Mouse (Mus musculus): Measurements from ENCODE around the gene Ctxn1. TPM values are rescaled to one million over a fixed set of nuclear protein-coding genes. Genes with fewer than 3 reads are reported as not detected.
A peak's percentile ranks its signal among the peaks of the same experiment; 100 is the strongest.

The Ctxn1 gene
- total RNA-seq, 2 experiments from 2014 or later = 0.75 to 1.1 TPM

DNA sequence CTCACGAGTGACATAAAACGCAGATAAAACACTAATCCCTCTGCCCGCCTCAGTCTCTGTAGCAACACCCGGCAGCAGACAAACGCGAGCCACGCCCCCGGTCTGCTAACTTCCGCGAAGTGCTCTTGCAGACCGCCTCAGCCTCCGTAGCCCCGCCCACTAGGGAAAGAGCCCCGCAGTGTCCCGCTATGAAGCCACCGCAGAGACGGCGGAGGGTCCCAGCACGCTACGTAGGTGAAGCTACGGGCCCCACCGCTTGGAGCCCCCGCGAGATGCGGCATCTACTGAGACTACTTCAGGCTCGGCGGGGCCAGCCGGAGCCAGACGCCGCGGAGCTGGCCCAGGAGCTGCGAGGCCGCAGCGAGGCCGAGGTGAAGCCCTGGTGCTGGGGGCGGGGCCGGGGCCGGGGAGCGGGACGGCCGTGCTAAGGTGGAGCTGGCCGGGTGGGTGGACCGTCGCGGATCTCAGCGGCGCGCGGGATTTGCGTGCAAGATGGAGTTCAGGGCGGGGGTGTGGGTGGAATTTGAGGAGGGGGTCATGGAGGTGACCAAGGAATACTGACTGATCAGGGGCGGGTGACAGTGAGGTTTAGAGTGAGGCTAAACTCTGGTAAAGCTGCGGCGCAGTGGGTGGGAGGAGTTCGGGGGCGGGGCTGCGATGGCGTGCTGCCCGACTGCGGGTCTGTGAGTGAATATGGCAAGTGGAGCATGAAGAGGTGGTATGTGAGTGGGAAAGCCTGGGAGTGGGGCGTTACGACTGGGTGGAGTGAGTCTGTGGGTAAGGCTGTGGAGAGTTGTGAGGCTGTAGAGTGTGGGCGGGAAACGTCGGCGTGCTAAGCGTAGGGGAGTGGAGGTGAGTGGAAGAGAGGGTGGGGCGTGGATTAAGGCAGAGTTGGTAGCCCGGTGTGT is 5.9 kb downstream of the Ctxn1 start, which contains the start of gene Snapc2:
Snapc2 (plus strand) TSS at position 147 of the 908 bp plus-strand sequence.
- DNase-seq (ENCODE audit: low spot score) = peak; percentile 89
- intact Hi-C loops (cut with DNase I) = loop anchor here (2.0 to 10.0 kb wide), 4 partner anchors 14 to 422 kb away; partner anchors contain the start of genes Gm49320 and Map2k7

DNA sequence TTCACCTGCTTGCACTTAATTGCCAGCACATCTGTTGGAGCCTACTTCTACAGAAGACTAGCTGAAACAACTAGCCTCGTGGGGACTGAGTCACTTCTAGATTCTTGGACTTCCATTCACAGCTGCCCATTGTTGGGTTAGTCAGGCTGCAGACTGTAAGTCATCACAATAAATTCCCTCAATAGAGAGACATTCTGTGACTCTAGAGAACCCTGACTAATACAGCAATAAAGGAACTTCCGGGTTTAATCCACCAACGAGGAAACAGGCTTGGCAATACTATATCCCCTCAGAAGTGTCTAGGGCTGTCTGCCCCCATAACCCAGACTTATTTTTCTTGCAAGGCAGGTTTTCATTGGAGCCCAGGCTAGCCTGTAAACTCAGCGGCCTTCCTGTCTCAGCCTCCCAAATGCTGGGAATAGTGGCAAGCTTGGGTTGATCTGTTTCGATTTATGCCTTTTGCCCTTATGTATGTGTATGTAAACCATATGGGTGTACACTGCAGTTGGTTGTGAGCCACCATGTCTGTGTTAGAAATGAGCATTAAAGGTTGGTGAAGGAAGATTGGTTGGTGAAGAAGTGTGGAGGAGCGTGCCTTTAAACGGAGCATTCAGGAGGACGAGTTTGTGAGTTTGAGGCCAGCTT is 6.8 kb downstream of the Ctxn1 start:
- DNase-seq (ENCODE audit: low spot score) = no peak
- intact Hi-C loops (cut with DNase I) = loop anchor here (2.0 to 10.0 kb wide), 4 partner anchors 13 to 423 kb away; partner anchors contain the start of genes Gm49320 and Map2k7

DNA sequence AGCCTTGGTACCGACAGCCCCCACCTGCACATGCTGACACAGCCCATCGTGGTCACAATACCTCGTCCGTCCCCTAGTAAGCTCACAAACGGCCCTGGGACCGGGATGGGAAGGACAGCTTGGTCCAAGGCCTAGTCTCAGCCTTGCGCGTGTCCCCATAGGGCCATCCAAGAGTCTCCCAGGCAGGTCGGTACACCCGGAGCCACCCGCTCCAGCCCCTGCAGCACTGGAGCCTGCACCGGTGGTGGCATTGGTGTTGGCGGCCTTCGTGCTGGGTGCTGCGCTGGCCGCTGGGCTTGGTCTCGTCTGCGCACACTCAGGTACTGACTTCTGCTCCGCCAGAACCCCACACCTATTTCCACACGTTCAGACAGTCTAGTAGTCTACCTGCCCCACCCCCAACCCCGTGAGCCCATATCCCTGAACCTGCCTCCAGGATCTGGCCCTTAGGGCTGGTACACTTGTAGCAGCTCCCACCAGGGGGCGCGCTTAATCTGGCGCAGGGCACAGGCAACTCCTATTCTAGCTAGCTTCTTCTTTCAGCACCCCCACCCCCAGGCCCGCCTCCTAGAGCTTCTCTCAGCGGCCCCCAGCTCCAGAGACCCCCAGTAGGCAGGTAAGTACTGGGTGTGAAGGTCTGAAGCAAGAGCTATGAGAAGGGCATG is 8.6 kb downstream of the Ctxn1 start:
- DNase-seq (ENCODE audit: low spot score) = peak; percentile 56
- intact Hi-C loops (cut with DNase I) = loop anchor here (2.0 to 10.0 kb wide), 4 partner anchors 72 to 424 kb away; no protein-coding TSS in a partner anchor

DNA sequence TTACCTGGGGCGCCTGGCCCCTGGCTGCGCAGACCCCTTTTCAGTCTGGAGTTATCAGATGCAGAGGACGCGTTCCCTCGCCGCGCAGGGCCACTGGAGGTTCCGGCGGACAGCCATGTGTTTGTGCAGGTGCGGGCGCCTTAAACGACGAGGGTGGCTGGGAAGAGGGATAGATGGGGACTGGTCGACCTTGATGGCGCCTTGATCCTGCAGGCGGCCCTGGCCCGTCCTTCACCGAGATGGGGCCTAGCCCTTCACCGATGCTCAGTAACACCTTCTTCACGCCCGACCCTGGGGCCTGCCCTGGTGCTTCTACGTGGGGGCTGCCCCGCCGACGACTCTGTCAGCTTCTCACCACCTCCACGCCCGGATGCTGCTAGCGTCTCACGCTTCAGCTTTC is 9.9 kb downstream of the Ctxn1 start:
- intact Hi-C loops (cut with DNase I) = no loop called here
- DNase-seq (ENCODE audit: low spot score) = no peak

DNA sequence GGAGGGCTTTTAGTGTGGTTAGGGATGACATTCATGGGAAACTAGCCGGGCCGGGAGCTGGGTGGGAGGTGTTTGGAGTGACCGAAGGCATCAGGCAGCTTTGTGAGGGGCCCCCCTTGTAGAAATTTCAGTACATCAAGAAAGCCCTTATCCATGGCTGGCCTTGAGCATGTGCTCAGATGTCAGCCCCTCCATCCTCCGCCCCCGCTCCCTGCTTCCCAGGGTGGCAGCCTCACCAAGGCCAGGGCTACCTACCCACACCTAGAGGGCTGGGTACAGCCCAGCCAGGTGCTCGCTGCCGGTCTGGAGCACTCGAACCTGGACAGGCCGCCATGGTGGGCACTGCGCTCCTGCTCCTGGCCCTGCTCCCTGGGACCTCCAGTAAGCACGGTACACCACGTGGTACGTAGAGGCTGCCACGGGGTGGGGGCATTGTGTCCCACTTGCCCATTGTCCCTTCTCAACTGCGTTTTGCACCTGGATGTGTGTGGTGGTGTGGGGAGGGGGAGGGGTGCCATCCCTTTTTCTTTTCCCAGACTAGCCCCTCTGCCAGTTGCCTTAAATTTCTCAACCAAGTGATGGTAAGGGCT is 11.0 kb downstream of the Ctxn1 start, which contains the start of gene Tgfbr3l:
Tgfbr3l (plus strand) TSS at position 264 of the 590 bp plus-strand sequence.
- intact Hi-C loops (cut with DNase I) = no loop called here
- no peak for DNase-seq (ENCODE audit: low spot score)

DNA sequence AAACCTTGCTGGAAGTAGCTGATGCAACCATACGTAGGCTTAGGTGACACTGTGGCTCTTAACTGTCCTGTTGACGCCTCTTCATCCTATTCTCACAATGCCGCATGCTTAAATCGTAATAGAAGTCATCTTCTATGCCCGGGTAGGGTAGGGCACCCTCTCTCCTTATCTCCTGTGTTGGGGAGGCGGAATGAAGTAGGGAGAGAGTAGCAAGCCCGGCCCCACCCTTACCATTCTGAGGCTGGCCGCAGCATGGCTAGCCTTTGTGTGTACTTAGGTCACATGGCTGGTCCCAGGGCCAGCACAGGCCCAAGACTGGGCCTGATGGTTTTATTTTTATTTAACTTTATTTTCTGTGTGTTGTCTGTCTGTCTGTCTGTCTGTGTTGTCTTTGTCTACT is 11.8 kb downstream of the Ctxn1 start:
- intact Hi-C loops (cut with DNase I) = no loop called here

DNA sequence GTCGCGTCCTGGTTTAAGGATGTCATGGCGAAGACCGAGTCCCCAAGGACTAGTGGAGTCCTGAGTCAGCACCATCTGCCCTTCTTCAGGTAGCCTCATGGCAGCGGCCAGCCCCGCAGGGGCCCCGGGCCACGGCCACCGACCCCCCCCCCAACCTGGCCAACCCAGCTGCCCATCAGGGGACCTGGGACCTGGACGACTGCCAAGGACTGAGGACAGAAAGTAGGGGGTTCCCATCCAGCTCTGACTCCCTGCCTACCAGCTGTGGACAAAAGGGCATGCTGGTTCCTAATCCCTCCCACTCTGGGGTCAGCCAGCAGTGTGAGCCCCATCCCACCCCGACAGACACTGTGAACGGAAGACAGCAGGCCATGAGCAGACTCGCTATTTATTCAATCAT is 13.3 kb downstream of the Ctxn1 start:
- intact Hi-C loops (cut with DNase I) = no loop called here
- no peak for DNase-seq (ENCODE audit: low spot score)

More for the DNA sequence above, 11.8 kb downstream of the Ctxn1 start:
- no peak for DNase-seq (ENCODE audit: low spot score)

DNA sequence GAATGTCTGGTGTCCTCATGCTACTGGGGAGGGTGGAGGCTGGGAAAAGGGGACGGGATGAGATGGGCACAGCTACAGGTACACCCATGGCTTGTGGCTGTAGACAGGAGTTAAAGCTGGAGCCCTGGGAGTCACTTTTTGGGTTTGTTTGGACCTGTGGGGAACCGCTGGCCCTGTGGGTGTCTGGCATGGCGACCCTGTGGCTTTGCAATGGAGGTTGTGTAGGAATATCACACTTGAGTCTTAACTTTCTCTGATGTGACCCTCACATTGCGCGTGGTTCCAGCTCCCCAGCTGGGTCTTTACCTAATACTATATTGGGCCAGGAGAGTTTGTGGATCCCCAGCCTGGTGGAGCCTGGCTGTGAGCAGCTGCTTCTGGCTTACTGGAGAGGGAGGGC is 14.0 kb downstream of the Ctxn1 start:
- no peak for DNase-seq (ENCODE audit: low spot score)
- intact Hi-C loops (cut with DNase I) = no loop called here

DNA sequence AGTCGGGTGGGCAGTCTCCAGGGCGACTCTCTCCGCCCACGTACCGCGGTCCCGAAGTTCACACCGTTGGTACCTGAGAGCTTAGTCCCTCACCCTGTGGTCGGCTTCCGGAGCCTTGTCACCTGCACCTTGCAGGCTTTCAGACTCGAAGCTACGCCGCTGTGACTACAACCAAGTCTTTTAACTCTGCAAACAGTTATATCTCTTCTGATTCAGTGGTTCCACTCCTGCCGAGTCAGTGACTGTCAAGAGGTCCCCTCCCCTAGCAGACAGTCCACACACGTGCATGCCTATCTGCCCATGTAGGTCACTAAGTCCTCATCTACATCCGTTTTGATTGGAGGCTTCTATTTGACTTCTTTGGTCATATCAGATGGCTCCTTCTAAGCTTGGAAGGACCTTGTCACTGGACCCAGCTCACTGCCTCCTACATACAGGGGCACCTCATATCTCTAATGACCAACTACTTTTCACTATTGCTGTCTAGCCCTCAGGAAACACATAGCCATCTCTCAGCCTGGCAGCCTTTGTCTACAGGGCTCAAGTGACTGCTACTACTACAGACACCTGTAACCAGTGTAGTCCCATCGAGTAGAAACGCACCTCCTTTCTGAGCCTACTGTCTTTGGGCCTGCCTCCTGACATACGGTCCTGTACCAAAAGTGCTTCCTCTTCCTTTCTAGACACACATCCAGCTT is 19.7 kb downstream of the Ctxn1 start:
- intact Hi-C loops (cut with DNase I) = loop anchor here (2.0 to 5.0 kb wide), 2 partner anchors 13 to 253 kb away; partner anchors contain the start of genes Cers4 and Snapc2

DNA sequence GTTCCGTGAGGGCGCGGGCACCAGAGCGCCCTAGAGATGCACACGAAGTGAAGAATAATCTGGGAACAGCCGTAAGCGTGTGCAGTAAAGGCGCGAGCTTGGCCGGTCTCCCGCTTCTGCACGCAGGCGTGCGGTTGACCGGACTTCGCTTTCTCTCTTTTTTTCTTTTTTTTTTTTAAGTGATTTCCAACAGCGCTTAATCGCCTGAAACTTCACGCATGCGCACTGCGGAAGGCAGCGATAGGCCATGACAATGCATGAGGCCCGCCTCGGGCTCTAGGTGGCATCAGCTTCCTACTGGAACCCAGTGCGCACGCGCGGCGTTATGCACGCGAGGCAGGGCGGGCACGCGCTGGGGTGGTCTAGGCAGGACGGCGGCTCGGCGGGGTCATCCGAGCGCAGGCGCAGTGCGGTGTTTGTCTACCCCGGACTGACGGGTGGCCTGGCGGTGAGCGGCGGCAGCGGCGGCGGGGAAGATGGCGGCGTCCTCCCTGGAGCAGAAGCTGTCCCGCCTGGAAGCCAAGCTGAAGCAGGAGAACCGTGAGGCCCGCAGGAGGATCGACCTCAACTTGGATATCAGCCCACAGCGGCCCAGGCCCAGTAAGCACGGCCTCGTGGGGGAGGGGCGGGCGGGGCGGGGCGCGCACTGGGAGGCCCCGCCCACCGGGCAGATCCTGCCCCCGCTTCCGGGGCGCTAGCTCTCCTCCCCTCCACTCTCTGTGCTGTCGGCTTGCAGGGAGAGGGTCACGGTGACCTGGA is 20.5 kb downstream of the Ctxn1 start, which contains the start of the genes Map2k7 and Gm49320:
Map2k7 (plus strand) TSS at position 307 of the 759 bp plus-strand sequence.
Gm49320 (plus strand) TSS at position 432 of the 759 bp plus-strand sequence.
- intact Hi-C loops (cut with DNase I) = loop anchor here (2.0 to 5.0 kb wide), 2 partner anchors 14 to 254 kb away; partner anchors contain the start of genes Cers4 and Snapc2
- DNase-seq (ENCODE audit: low spot score) = peak; percentile 100

More for the DNA sequence above, 19.7 kb downstream of the Ctxn1 start:
- DNase-seq (ENCODE audit: low spot score) = no peak

DNA sequence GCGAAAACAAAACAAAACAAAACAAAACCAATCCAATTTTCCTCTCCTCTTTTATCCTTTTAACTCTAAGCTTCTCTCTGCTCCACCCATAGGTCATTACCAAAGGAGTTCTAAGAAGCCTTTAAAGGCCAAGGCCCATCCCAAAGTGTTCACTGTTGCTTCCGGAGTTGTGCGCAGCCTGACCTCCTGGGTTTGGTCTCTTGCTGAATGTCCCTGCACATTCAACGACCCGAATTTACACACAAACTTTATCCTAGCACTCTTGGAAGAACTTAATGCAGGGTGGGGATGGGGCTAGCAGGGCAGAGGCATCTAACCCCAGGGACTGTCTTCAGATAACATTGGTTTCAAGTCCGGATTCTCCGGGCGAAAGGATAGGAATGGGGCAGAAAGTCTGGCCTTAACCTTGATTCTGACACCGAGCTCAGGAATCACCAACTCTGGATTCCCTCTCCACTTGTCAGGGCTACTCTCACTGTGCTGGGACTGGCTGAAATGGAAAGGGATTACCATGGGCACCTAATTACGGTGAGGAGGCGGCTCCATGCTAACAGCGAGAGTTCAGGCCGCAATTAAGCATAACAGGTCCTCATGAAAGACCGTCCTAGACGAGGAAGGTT is 21.1 kb downstream of the Ctxn1 start:
- intact Hi-C loops (cut with DNase I) = loop anchor here (2.0 to 5.0 kb wide), 2 partner anchors 15 to 254 kb away; partner anchors contain the start of genes Cers4 and Snapc2
- no peak for DNase-seq (ENCODE audit: low spot score)

DNA sequence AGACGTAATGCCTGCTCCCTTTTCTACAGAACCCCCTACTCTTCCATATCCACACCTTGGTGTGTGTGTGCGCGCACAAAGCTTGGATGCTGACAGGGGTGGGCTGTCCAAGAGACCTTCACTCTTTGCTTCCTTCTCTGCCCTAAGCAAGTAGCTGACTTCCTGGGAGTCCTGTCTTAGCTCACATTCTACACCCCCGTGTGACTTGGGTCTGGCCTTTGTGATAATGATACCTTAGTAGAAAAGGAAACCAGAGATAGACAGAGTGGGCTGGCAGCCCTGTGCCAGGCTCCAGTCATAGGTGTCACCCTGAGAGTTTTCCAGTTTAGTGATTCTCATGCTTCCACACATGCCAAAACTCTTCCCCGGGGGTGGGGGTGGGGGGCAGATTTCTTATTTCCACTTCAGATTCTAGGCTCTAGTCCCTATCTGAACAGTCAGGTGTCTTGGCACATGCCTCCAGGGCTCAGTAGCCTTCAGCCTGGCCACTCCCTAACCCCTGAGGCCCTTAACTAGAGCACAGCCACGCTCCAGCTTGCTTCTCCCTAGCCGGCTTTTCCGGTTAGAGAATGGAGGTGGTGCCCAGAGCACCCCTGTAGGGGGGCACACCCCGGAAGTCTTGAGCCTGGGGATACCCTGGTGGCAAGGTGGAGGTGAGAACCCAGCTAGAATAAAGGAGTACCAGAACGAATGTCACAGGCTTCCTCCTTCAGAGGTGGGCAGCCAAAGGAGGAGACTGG is 28.3 kb downstream of the Ctxn1 start:
- DNase-seq (ENCODE audit: low spot score) = no peak
- intact Hi-C loops (cut with DNase I) = no loop called here

DNA sequence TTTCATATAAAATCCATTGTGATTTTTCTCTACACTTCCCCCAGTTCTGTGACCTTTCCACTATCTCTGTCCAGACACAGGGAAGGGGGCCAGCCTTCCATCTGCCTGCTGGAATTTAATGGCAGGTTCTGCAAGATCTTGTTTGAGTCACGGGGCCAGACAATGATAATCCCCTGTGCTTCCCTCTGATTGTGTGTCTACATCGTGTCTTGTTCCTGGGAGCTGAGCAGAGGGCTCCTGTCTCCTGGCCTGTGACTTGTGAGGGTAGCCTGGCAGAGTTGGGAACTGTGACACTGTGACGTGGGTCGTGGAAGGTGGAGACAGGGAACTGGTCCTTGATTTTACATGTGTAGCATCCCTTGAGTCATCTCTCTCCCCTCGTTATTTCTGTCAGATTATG is 29.3 kb downstream of the Ctxn1 start:
- DNase-seq (ENCODE audit: low spot score) = no peak
- intact Hi-C loops (cut with DNase I) = no loop called here

DNA sequence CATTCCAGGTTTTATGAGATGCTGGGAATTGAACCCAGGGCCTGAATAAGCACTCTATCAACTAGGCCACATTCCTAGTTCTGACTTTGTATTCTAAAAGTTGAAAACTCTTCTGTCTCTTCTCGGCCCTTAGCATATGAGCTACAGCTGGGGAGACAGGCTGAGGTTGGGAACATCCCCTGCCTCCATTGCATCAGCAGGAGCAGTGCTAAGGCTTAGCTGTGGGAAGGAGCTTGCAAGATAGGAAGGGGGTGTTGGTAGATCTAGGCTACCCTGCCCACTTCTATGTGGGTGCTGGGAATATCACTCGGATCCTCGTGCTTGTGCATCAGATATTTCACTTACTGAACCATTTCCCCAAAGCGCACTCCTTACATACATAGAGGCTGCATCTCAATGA is 31.2 kb downstream of the Ctxn1 start:
- no peak for DNase-seq (ENCODE audit: low spot score)
- intact Hi-C loops (cut with DNase I) = no loop called here

DNA sequence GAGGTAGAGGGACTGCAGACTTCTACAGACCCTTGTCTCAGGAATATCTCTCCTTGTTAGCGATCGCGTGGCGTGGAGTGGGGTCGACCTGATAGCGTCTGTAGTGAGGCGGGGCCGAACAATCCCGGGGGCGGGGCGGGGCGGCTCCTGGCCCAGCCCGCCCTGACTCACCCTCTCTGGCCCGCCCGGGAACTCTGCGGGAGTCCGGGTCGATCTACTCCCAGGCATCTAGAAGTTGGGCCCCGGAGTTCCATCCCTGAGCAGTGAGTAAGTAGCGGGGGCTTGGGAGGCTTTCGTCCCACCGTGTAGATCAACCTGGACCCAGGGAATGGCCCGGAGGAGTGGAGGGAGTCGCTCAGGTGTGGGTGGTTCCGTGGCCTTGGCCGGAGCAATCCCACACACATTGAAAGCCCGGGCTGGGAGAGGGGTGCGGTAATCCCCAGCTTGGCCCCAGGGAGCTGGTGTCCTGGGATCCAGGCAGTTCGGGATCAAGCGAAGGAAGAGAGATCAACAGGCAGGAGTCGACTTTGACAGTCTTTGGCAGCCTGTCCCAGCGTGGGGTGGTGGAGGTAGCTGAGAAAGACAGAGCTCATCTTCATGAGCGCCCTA is 32.2 kb downstream of the Ctxn1 start, which contains the start of gene Lrrc8e:
Lrrc8e (plus strand) TSS at position 89 of the 609 bp plus-strand sequence.
- no peak for DNase-seq (ENCODE audit: low spot score)
- intact Hi-C loops (cut with DNase I) = no loop called here

DNA sequence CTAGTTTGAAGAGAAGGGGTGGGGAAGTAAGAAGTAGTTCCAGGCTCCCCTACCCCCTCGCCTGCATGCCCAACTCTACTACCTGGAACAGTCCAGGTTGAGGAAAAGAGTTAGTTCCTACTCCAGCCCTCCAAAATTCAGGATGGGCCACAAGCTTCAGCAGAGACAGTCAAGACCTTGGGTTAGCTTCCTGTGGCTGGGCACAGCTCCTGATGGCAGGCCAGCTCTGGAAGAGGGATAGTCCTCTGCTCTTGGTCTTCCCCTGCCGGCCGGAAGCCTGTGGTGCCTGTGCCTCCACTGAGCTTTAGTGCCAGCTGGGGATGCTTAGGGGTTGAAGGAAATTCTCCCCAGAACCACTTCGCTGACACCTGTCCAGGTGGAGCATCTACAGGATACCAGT is 32.8 kb downstream of the Ctxn1 start:
- no peak for DNase-seq (ENCODE audit: low spot score)

More for the DNA sequence above, 32.8 kb downstream of the Ctxn1 start:
- intact Hi-C loops (cut with DNase I) = no loop called here

Data from heart, postnatal 25 days (tissue).